Mouse (Mus musculus) neural tube, embryonic 14.5 days (tissue): ENCODE measurements around the gene Lpp. TPM values are rescaled to one million over a fixed set of nuclear protein-coding genes. Genes with fewer than 3 reads are reported as not detected.
A peak's percentile ranks its signal among the peaks of the same experiment; 100 is the strongest.

ENCODE experiments used
- ATAC-seq: fragments of 200-750 bp; cut with Nextera tagmentation; 2 replicates; pipeline ENCODE4 v1.8.0; 2017; ENCODE audit warnings: low read depth, mild to moderate bottlenecking, moderate TSS enrichment, moderate library complexity
- H3K27ac ChIP-seq: fragments of 300-500 bp; sonication (generic); 2 replicates; pipeline ENCODE4 v1.5.1; 2014; ENCODE audit warnings: low read depth, mild to moderate bottlenecking, control low read depth, low read length, moderate library complexity, mixed read lengths
- H3K27me3 ChIP-seq: fragments of 300-500 bp; sonication (generic); 2 replicates; pipeline ENCODE4 v1.6.1; 2014; ENCODE audit warnings: low read length; ENCODE audit not compliant: control insufficient read depth, insufficient read depth
- H3K36me3 ChIP-seq: fragments of 300-500 bp; sonication (generic); 2 replicates; pipeline ENCODE4 v1.6.1; 2014; ENCODE audit warnings: low read length, mixed read lengths; ENCODE audit not compliant: control insufficient read depth, insufficient read depth
- H3K4me1 ChIP-seq: fragments of 300-500 bp; sonication (generic); 2 replicates; pipeline ENCODE4 v1.6.1; 2014; ENCODE audit warnings: low read length; ENCODE audit not compliant: control insufficient read depth, insufficient read depth
- H3K4me2 ChIP-seq: fragments of 300-500 bp; sonication (generic); 2 replicates; pipeline ENCODE4 v1.6.1; 2014; ENCODE audit warnings: mild to moderate bottlenecking, low read depth, low read length, control low read depth
- H3K4me3 ChIP-seq: fragments of 300-500 bp; sonication (generic); 2 replicates; pipeline ENCODE4 v1.5.1; 2014; ENCODE audit warnings: low read depth, low read length, control low read depth, mixed read lengths
- H3K9ac ChIP-seq: fragments of 300-500 bp; sonication (generic); replicated peaks from 2 replicates; pipeline ENCODE4 v1.6.1; 2014; ENCODE audit warnings: low read depth, mild to moderate bottlenecking, control low read depth, low read length, mixed read lengths
- H3K9me3 ChIP-seq: fragments of 300-500 bp; sonication (generic); 2 replicates; pipeline ENCODE4 v1.6.1; 2016; ENCODE audit warnings: low read length; ENCODE audit not compliant: control insufficient read depth
- WGBS: fragments of 180-500 bp; shearing (Covaris S2); extraction: QIAGEN DNeasy Blood & Tissue Kit; methylation state at CpG from one replicate; pipeline ENCODE4 v1.1.7; 2014; 5-methylcytosine and 5-hydroxymethylcytosine counted together
- polyA plus RNA-seq: library from polyadenylated mRNA; unstranded; fragments of >200 nt; fragmentation: Nextera tagmentation; extraction: Ambion mirVana; gene quantifications from 2 replicates; pipeline ENCODE4 v1.2.1, GENCODE M21; 2014

The Lpp gene
- polyA plus RNA-seq = 7.0 and 14.7 TPM in 2 replicates

- WGBS = 2% methylated on average over 40 of the region's 42 CpGs
- 0 out of 2 replicates have a peak, but pooled peaks cover 3% of the 10 kb centered on the region for H3K4me1 ChIP-seq
- H3K9ac ChIP-seq = peak within 1 kb of the TSS; percentile 87
- H3K36me3 ChIP-seq = no peaks in the 10 kb centered on the region
- peak within 1 kb of the TSS; percentile 84 for H3K4me2 ChIP-seq
- peak within 1 kb of the TSS; percentile 88 for H3K4me3 ChIP-seq
- no peaks in the 10 kb centered on the region for H3K27me3 ChIP-seq
- no peaks in the 10 kb centered on the region for H3K9me3 ChIP-seq
- ATAC-seq = peak; percentile 89
- H3K27ac ChIP-seq = peak within 1 kb of the TSS; percentile 80
These were observed at the start of gene Lpp for GRCm38 (mm10) chr16:24392651-24393555. Lpp (plus strand) TSS chr16:24393507.

- H3K4me2 ChIP-seq = peak overlapping the region; percentile 19; the same call in 1 of the 2 replicates
- no peaks in the 10 kb centered on the region; the same call in 1 of the 2 replicates for H3K4me1 ChIP-seq
- H3K9me3 ChIP-seq = no peaks in the 10 kb centered on the region
- no peaks in the 10 kb centered on the region for H3K36me3 ChIP-seq
- no peak overlapping the region for H3K9ac ChIP-seq
- H3K4me3 ChIP-seq = no peak overlapping the region
- H3K27me3 ChIP-seq = no peaks in the 10 kb centered on the region
- 23% methylated on average over 21 of the region's 21 CpGs for WGBS
- ATAC-seq = peak; percentile 80
- no peak overlapping the region for H3K27ac ChIP-seq
These were observed 45.5 kb upstream of the Lpp start for GRCm38 (mm10) chr16:24347582-24348411.

- no peak for ATAC-seq
- no peak overlapping the region for H3K9ac ChIP-seq
- H3K4me2 ChIP-seq = no peak overlapping the region
- H3K27me3 ChIP-seq = no peaks in the 10 kb centered on the region
- no peaks in the 10 kb centered on the region; the same call in 1 of the 2 replicates for H3K4me1 ChIP-seq
- no peak overlapping the region for H3K27ac ChIP-seq
- no peak overlapping the region for H3K4me3 ChIP-seq
- no peaks in the 10 kb centered on the region for H3K36me3 ChIP-seq
- H3K9me3 ChIP-seq = no peaks in the 10 kb centered on the region
- WGBS = 88% methylated on average over 6 of the region's 6 CpGs
These were observed 43.0 kb upstream of the Lpp start for GRCm38 (mm10) chr16:24350306-24350705.

GRCm38 (mm10) chr16:24350751-24351150 is 42.6 kb upstream of the Lpp start:
- no peaks in the 10 kb centered on the region for H3K36me3 ChIP-seq
- no peak overlapping the region for H3K9ac ChIP-seq
- no peaks in the 10 kb centered on the region; the same call in 1 of the 2 replicates for H3K4me1 ChIP-seq
- H3K9me3 ChIP-seq = no peaks in the 10 kb centered on the region
- H3K27ac ChIP-seq = no peak overlapping the region
- H3K4me3 ChIP-seq = no peak overlapping the region
- WGBS = 80% methylated on average over 6 of the region's 6 CpGs
- H3K4me2 ChIP-seq = no peak overlapping the region
- ATAC-seq = no peak
- no peaks in the 10 kb centered on the region for H3K27me3 ChIP-seq

GRCm38 (mm10) chr16:24351811-24352210 is 41.5 kb upstream of the Lpp start:
- H3K9me3 ChIP-seq = no peaks in the 10 kb centered on the region
- H3K4me1 ChIP-seq = no peaks in the 10 kb centered on the region; the same call in 1 of the 2 replicates
- H3K4me2 ChIP-seq = no peak overlapping the region
- no peaks in the 10 kb centered on the region for H3K36me3 ChIP-seq
- H3K9ac ChIP-seq = no peak overlapping the region
- H3K27ac ChIP-seq = no peak overlapping the region
- H3K4me3 ChIP-seq = no peak overlapping the region
- no peak for ATAC-seq
- 95% methylated on average over 1 of the region's 1 CpGs for WGBS
- H3K27me3 ChIP-seq = no peaks in the 10 kb centered on the region

- Histone ChIP-seq H3K27ac (no peak overlapping the region), H3K9ac (no peak overlapping the region)
These were observed 39.5 kb upstream of the Lpp start for GRCm38 (mm10) chr16:24353816-24354215.

GRCm38 (mm10) chr16:24361667-24362066 is 31.6 kb upstream of the Lpp start:
- H3K9me3 ChIP-seq = no peaks in the 10 kb centered on the region
- H3K27ac ChIP-seq = no peak overlapping the region
- no peaks in the 10 kb centered on the region for H3K27me3 ChIP-seq
- no peak for ATAC-seq
- H3K4me3 ChIP-seq = no peak overlapping the region
- no peak overlapping the region for H3K9ac ChIP-seq
- no peaks in the 10 kb centered on the region for H3K4me1 ChIP-seq
- WGBS = 95% methylated on average over 1 of the region's 1 CpGs
- no peaks in the 10 kb centered on the region for H3K36me3 ChIP-seq
- H3K4me2 ChIP-seq = no peak overlapping the region

More at GRCm38 (mm10) chr16:24353816-24354215, 39.5 kb upstream of the Lpp start:
- Histone ChIP-seq H3K4me3 (no peak overlapping the region), H3K4me1 (no peaks in the 10 kb centered on the region), H3K27me3 (no peaks in the 10 kb centered on the region), H3K36me3 (no peaks in the 10 kb centered on the region), H3K9me3 (no peaks in the 10 kb centered on the region), H3K4me2 (no peak overlapping the region)
- ATAC-seq = no peak
- 5% methylated on average over 3 of the region's 3 CpGs for WGBS

- no peak overlapping the region for H3K4me2 ChIP-seq
- no peaks in the 10 kb centered on the region for H3K27me3 ChIP-seq
- no peaks in the 10 kb centered on the region for H3K36me3 ChIP-seq
- H3K9me3 ChIP-seq = no peaks in the 10 kb centered on the region
- 86% methylated on average over 7 of the region's 7 CpGs for WGBS
- no peak for ATAC-seq
- H3K4me3 ChIP-seq = no peak overlapping the region
- no peak overlapping the region for H3K9ac ChIP-seq
- no peak overlapping the region for H3K27ac ChIP-seq
- H3K4me1 ChIP-seq = no peaks in the 10 kb centered on the region
These were observed 29.1 kb upstream of the Lpp start for GRCm38 (mm10) chr16:24364030-24364687.
